Mouse (Mus musculus) midbrain, embryonic 14.5 days (tissue): ENCODE data around the gene Itga8. TPM values are rescaled to one million over a fixed set of nuclear protein-coding genes. Genes with fewer than 3 reads are reported as not detected.

ENCODE experiments used
- ATAC-seq: fragments of 200-750 bp; cut with Nextera tagmentation; 2 replicates; pipeline ENCODE4 v1.8.0; 2017; ENCODE audit warnings: moderate number of reproducible peaks, moderate library complexity; ENCODE audit not compliant: low FRiP score, low TSS enrichment
- DNase-seq: peaks from one replicate; pipeline ENCODE4 v3.0.0-alpha.2; 2015
- H3K27ac ChIP-seq: fragments of 300-500 bp; sonication (generic); replicated peaks from 2 replicates; pipeline ENCODE4 v1.5.1; 2014; ENCODE audit warnings: mild to moderate bottlenecking, low read depth, low read length, moderate library complexity
- H3K27me3 ChIP-seq: fragments of 300-500 bp; sonication (generic); 2 replicates; pipeline ENCODE4 v1.6.1; 2014; ENCODE audit warnings: low read length, control low read depth, mixed read lengths; ENCODE audit not compliant: control insufficient read depth, insufficient read depth
- H3K36me3 ChIP-seq: fragments of 300-500 bp; sonication (generic); 2 replicates; pipeline ENCODE4 v1.6.1; 2014; ENCODE audit warnings: low read length, control low read depth; ENCODE audit not compliant: control insufficient read depth, insufficient read depth
- H3K4me1 ChIP-seq: fragments of 300-500 bp; sonication (generic); 2 replicates; pipeline ENCODE4 v1.6.1; 2014; ENCODE audit warnings: mild to moderate bottlenecking, antibody characterized with exemption, low read length, control low read depth; ENCODE audit not compliant: control insufficient read depth, insufficient read depth
- H3K4me2 ChIP-seq: fragments of 300-500 bp; sonication (generic); 2 replicates; pipeline ENCODE4 v1.6.1; 2014; ENCODE audit warnings: mild to moderate bottlenecking, low read length, moderate library complexity
- H3K4me3 ChIP-seq: fragments of 300-500 bp; sonication (generic); replicated peaks from 2 replicates; pipeline ENCODE4 v1.5.1; 2014; ENCODE audit warnings: low read depth, low read length
- H3K9ac ChIP-seq: fragments of 300-500 bp; sonication (generic); replicated peaks from 2 replicates; pipeline ENCODE4 v1.6.1; 2014; ENCODE audit warnings: mild to moderate bottlenecking, low read length, moderate library complexity
- H3K9me3 ChIP-seq: fragments of 300-500 bp; sonication (generic); 2 replicates; pipeline ENCODE4 v1.6.1; 2016; ENCODE audit warnings: low read length, control low read depth, mixed read lengths; ENCODE audit not compliant: control insufficient read depth
- WGBS: fragments of 180-500 bp; shearing (Covaris S2); extraction: QIAGEN DNeasy Blood & Tissue Kit; methylation state at CpG from one replicate; pipeline ENCODE4 v1.1.7; 2014; 5-methylcytosine and 5-hydroxymethylcytosine counted together
- polyA plus RNA-seq: library from polyadenylated mRNA; unstranded; fragments of >200 nt; fragmentation: Nextera tagmentation; extraction: Ambion mirVana; gene quantifications from 2 replicates; pipeline ENCODE4 v1.2.1, GENCODE M21; 2014

Gene Itga8
- polyA plus RNA-seq, 1 experiment from 2014 or later, result 2.1 TPM

DNA sequence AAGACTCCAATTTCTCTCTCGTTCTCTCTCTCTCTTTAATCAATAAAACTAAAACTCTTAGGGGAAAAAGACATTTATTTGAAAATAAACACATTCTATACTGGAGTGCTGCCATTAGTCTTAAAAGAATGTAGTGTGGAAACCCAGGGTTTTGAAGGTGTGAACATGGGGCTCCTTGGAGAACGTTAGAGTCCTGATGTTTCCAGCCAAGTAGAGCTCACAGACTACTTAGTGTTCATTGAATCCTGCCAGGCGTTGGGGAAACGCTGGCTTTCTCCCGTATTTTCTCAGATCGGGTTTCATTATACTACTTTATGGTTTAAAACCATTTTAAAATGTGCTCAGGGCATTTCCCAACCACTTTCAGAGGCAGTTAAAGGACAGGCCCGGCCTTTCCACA lies 103.0 kb downstream of the Itga8 start:
- H3K9me3 ChIP-seq, result no peaks in the 10 kb centered on the region
- H3K4me2 ChIP-seq, result no peak overlapping the region
- WGBS, result 88% methylated on average over 7 of the region's 7 CpGs
- no peaks in the 10 kb centered on the region for H3K4me1 ChIP-seq
- no peak overlapping the region for H3K4me3 ChIP-seq
- ATAC-seq, result no peak
- H3K27me3 ChIP-seq, result no peaks in the 10 kb centered on the region
- no peak overlapping the region for H3K27ac ChIP-seq
- H3K36me3 ChIP-seq, result no peaks in the 10 kb centered on the region
- H3K9ac ChIP-seq, result no peak overlapping the region
- no peak for DNase-seq

DNA sequence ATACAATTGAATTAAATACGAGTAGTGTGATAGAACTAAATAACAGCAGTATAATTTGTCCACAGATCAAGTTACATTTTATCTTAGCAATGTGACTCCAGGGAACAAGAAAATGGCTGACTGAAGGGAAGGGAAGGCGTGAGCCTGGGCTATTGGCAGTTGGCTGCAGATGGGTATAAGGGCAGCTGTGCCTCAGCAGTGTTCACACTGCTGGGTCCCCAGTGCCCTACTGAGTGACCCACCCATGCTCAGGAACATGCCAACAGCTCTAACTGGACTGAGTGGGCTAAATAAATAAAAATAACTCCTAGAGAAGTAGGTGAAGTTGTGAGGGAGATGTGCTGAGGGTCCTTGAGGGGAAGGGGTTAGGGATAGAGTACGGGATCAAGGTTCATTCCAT lies 103.5 kb downstream of the Itga8 start:
- Histone ChIP-seq H3K27me3 (no peaks in the 10 kb centered on the region), H3K27ac (no peak overlapping the region), H3K36me3 (no peaks in the 10 kb centered on the region), H3K4me3 (no peak overlapping the region), H3K9me3 (no peaks in the 10 kb centered on the region), H3K9ac (no peak overlapping the region), H3K4me2 (no peak overlapping the region), H3K4me1 (no peaks in the 10 kb centered on the region)
- ATAC-seq, result no peak
- WGBS, result 94% methylated on average over 3 of the region's 3 CpGs
- DNase-seq, result no peak

DNA sequence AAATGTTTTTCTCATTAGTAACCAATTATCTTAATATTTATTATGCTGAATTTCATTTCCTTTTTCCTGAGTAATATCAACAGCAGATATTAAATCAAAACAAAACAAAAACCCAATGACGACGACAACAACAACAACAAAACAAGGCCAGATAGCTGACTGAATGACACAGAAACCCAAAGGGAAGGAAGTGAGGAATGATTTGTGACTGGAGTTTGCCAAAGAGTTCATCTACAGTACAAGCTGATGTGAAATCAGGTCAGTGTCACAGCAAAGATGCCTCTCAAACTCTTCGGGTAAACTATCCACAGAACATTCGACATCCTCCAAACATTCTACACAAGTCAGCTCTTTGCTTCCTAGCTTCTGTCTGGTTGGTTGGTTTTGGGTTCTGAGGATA lies 104.0 kb downstream of the Itga8 start:
- no peaks in the 10 kb centered on the region for H3K27me3 ChIP-seq
- H3K4me1 ChIP-seq, result no peaks in the 10 kb centered on the region
- no peak overlapping the region for H3K4me3 ChIP-seq
- no peak for ATAC-seq
- DNase-seq, result no peak
- H3K36me3 ChIP-seq, result no peaks in the 10 kb centered on the region
- H3K9ac ChIP-seq, result no peak overlapping the region
- H3K4me2 ChIP-seq, result no peak overlapping the region
- no peak overlapping the region for H3K27ac ChIP-seq
- 96% methylated on average over 4 of the region's 4 CpGs for WGBS
- no peaks in the 10 kb centered on the region for H3K9me3 ChIP-seq

DNA sequence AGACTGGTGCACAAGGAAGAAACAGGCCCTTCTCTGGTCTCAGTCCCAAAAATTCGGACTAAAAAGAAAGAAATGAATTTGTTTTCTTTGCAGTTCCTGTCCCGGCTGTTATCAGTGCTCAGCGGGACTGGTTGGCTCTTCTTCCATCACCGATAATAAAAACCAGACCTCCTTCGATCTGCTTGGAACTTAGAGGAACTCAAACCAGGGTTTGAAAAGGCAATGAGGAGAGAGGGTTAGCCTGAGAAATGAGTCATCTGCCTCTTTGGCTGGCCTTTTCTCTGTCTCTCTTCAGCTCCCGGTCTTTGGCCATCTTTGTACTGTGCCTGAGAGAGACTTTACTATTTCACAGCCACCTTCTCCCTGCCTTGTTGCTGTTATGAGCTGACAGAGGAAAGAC lies 112.7 kb downstream of the Itga8 start:
- H3K27ac ChIP-seq, result no peak overlapping the region
- H3K4me1 ChIP-seq, result no peaks in the 10 kb centered on the region
- no peak overlapping the region for H3K4me3 ChIP-seq
- WGBS, result 88% methylated on average over 6 of the region's 6 CpGs
- H3K27me3 ChIP-seq, result no peaks in the 10 kb centered on the region
- H3K9me3 ChIP-seq, result no peaks in the 10 kb centered on the region
- no peak overlapping the region for H3K4me2 ChIP-seq
- ATAC-seq, result no peak
- no peak for DNase-seq
- no peak overlapping the region for H3K9ac ChIP-seq
- no peaks in the 10 kb centered on the region for H3K36me3 ChIP-seq

DNA sequence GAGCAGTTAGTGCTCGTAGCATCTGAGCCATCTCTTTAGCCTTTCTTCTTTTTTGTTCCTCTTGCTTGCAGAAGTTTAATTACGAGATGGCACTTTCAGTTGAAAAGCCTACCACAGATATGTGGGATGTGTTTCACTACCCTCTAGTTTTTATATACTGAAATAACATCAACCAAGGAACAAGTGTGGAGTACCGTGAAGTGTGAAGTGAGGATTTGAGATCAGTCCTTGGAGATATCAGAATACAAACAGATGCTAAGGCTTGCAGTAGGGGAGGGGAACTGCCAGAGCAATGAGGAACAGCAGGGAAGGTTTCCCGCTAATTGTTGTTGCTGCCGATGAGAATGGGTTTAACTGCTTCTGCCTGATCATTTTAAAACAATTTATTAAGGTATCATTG lies 114.1 kb downstream of the Itga8 start:
- Histone ChIP-seq H3K4me3 (no peak overlapping the region), H3K36me3 (no peaks in the 10 kb centered on the region), H3K4me2 (no peak overlapping the region), H3K27me3 (no peaks in the 10 kb centered on the region), H3K27ac (no peak overlapping the region), H3K9me3 (no peaks in the 10 kb centered on the region), H3K9ac (no peak overlapping the region), H3K4me1 (no peaks in the 10 kb centered on the region)
- 49% methylated on average over 5 of the region's 5 CpGs for WGBS
- ATAC-seq (no peak), DNase-seq (no peak)

DNA sequence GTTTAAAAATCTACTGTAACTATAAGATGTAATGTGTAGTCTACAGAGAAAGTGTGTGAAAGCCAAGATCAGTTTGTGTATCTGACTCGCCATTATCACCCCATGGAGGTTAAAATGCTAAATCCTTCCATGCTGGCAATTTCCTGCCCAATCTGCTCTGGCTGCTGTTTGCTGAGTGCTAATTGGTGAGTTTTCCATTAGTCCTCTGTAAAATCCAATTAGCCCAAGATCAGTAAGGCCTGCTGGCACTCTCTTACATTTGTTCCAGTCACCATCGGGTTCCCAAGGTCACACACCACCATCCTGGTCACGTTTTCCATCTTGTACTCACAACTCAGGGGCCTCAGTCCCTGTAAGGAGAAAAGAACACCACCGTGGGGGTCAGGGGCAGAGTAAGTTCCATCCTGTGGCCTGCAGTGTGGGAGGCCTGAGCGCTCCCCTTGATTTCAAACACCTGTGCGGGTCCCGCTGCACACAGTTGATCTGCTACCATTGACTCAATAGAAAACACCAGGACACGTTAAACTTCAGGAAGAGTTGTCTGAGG lies 119.2 kb downstream of the Itga8 start:
- H3K9me3 ChIP-seq, result no peaks in the 10 kb centered on the region
- 78% methylated on average over 8 of the region's 8 CpGs for WGBS
- H3K36me3 ChIP-seq, result no peaks in the 10 kb centered on the region
- no peaks in the 10 kb centered on the region for H3K4me1 ChIP-seq
- ATAC-seq, result no peak
- H3K27ac ChIP-seq, result no peak overlapping the region
- H3K4me2 ChIP-seq, result no peak overlapping the region
- no peaks in the 10 kb centered on the region for H3K27me3 ChIP-seq
- H3K4me3 ChIP-seq, result no peak overlapping the region
- H3K9ac ChIP-seq, result no peak overlapping the region
- DNase-seq, result no peak

DNA sequence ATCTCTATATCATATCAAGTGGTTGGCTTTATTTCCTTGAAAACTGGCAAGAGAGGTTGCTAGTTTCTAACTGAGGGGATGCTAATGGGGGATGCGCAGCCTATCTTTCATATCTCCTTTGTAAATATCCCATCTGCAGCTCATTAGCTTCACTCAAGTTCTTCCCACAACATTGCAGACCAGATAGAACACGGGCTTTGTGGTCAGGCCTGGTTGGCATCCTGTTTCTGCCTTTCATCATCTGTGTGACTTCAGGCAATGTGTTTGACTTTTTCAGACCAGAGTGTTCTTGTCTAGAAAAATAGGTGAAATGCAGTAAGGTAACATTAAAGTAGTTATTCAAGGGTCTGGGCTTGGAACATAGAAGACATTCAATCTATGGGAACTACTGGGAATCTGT lies 121.1 kb downstream of the Itga8 start:
- Histone ChIP-seq H3K9ac (no peak overlapping the region), H3K9me3 (no peaks in the 10 kb centered on the region), H3K4me2 (no peak overlapping the region), H3K27ac (no peak overlapping the region), H3K4me3 (no peak overlapping the region), H3K27me3 (no peaks in the 10 kb centered on the region), H3K4me1 (no peaks in the 10 kb centered on the region), H3K36me3 (no peaks in the 10 kb centered on the region)
- ATAC-seq (no peak), DNase-seq (no peak)
- 80% methylated on average over 2 of the region's 2 CpGs for WGBS

DNA sequence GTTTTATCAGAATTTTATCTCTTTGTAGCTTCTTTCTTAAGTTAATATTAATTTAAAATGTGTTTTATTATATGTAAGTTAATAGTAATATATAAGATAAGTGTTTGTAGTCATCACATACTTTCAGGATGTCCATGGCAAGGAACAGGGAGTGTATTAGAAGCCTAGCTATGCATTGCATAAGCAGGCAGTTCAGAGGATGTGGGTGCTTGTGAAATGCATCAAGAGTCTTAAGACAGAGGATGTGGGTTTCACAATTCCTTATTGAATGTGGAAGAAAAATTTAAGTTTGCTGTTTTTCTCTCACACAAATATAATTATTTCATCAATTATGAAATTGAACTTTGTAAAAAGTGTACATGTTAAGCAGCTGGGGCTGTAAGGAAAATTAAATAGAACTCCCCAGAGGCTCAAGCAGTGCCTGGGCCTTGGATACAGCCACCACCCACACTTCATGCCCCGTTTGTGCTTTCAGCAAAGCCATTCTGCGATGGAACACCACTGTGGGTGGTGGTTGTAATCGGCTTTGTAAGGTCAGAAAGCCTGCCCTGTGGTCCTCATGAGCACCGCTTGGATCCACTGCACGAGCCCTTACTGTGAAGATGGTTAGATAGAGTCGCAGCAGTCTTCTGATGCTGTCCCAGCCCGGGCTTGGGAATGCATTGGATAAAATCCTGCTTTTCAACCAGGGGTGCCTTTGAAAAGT lies 126.8 kb downstream of the Itga8 start:
- Histone ChIP-seq H3K9ac (no peak overlapping the region), H3K9me3 (no peaks in the 10 kb centered on the region), H3K27ac (no peak overlapping the region), H3K4me1 (no peaks in the 10 kb centered on the region), H3K27me3 (no peaks in the 10 kb centered on the region), H3K36me3 (no peaks in the 10 kb centered on the region), H3K4me2 (no peak overlapping the region), H3K4me3 (no peak overlapping the region)
- ATAC-seq (no peak), DNase-seq (no peak)
- WGBS, result 40% methylated on average over 7 of the region's 7 CpGs

DNA sequence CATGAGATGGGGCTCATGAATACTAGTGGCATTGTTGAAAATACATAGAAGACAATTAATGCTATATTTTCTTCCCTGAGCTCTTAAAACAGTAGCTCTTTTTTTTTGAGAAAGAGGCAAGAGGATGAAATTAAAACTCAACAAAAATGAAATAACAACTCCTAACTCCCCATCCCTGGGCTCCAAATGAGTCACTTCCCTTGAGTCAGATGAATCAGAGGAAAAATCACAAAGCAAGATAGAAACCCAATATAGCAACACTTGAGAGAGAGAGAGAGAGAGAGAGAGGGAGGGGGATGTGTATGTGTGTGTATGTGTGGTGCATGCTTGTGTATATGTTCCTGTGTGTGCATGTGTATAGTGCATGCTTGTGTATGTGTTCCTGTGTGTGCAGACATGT lies 131.5 kb downstream of the Itga8 start:
- no peaks in the 10 kb centered on the region for H3K9me3 ChIP-seq
- DNase-seq (no peak), ATAC-seq (no peak)
- no peaks in the 10 kb centered on the region for H3K27me3 ChIP-seq
- no peak overlapping the region for H3K4me3 ChIP-seq
- H3K27ac ChIP-seq, result no peak overlapping the region
- no peaks in the 10 kb centered on the region for H3K36me3 ChIP-seq
- no peak overlapping the region for H3K4me2 ChIP-seq
- no peak overlapping the region for H3K9ac ChIP-seq
- H3K4me1 ChIP-seq, result no peaks in the 10 kb centered on the region
